Mouse (Mus musculus): ENCODE data around the gene Accsl.

Accsl gene

GRCm38 (mm10) chr2:93869107-93869600 lies at the start of gene Accsl:
Gene Accsl (minus strand): TSS chr2:93869157.
- DNase-seq, result no peak

DNA sequence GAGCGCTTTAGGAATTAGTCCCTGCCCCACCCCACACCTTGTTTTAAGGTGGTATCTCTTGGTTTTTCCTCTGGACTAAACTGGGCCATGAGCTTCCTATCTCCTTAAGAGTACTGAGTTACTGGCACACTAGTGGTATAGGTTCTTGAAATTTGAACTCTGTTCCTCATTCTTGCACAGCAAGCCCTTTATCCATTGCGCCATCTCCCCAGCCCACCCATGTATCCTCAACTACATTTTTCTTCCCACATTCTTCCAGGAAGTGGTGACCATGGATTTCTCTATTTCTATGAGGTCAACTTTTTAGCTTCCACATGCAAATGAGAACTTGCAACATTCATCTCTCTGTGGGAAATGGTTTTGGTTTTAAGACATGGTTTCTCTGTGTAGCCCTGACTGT lies 44.6 kb upstream of the Accsl start:
- DNase-seq, result no peak

GRCm38 (mm10) chr2:93911942-93912341 lies 43.0 kb upstream of the Accsl start:
- DNase-seq, result peak; percentile 88 to 91

DNA sequence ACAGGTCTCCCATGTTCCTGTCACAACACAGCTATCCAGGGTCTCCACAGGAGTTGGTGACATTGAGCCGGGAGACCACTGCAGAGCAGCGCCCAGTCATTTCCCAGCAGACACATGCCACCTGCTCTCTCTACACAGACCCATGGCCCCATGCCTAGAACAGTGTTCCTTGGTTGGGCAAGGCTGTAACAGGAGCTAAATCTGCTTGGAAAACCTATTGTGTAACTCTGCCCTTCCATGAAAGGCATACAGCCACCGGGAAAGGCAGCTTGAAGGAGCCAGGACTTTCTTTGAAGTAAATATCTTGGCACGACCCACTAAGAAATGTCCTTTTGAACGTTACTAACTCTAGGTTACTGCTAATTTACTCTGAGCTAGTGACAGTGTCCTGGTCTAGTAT lies 40.8 kb upstream of the Accsl start:
- DNase-seq, result peak; percentile 29 to 60

DNA sequence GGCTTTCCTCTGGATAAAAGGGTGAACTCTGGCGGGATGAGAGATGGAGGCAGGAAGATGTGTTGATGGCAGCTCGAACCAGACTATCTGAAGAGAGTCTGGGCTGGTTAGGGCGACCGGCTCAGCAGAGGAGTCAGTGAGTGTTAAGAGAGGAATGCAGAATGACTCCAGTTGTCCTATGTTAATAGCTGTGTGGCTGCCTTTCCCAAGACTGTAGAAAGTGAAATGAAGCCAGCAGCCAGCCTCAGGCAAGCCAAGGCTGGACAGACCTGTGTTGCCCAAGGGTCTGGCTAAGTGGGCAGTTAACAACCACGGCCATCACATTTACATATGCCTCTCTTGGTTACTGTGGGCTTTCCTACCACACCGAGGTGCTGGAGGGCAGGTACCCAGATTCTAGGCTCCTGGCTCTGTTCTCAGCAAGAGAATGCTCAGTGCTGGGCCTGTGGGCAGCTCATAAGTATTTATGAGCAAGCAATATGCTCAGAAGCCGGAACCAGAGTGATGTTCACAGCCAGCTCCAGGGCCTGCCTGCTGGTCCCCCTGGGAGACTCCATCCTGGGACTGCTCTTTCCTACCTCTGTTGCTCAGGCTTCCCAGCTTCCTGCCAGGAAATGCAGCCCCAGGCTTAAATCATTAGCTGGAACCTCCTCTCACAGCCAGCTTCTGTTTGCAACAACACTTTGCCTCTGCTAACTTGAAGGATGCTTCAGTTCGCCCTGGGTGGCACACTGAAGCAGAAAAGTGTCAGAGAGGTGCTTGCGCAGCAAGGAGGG lies 38.8 kb upstream of the Accsl start:
- peak in 1 of 2 experiments; percentile 32 for DNase-seq

GRCm38 (mm10) chr2:93906316-93906715 lies 37.4 kb upstream of the Accsl start:
- no peak for DNase-seq

DNA sequence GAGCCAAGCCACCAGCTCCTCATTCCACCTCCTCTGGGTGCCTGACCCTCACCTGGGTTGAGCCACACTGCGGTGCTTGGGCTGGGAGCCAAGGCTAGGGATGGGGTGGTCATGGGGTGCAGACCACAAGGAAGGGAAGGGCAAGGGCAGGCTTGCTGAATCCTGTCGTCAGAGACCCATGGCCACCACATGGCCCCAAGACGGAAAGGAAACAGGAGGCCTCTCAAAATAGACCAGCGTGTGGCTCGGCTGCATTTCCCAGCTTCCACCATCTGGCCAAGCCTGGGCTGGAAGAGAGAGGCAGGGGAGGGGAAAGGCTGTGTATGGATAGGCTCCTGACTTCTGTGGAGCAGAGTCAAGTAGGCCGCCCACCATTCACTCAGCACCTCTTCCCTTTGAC lies 34.5 kb upstream of the Accsl start:
- DNase-seq, result peak; percentile 36 to 47

DNA sequence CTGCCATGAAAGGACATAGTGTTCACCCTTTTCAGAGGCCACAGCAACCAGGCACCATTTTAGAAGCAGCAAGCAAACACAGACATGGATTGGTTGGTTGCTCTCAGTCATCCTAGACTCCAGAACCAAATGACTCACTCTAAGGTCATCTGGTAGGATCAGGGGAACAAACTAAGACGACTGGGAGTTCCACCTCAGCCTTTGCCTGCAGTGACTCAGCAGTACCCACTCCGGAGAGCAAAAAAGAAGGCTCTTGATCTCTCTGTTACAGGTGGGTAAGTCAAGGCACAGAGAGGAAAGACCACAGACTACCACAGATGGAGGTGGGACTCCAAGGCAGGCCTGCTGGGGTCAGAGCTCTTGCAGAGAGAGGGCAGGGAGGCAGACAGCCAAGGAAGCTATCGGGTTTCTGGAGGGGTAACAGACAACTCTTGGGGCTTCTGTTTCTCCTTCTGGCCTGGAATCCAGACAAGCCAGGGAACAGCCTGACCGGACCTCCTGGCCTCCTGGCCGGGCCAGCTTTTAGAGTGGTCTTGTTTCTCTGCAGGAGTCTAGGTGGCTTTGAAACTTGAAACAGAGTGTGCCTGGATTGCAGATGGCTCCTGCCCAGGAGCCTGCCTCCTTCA lies 33.8 kb upstream of the Accsl start:
- no peak for DNase-seq

GRCm38 (mm10) chr2:93899397-93900380 lies 30.7 kb upstream of the Accsl start:
- DNase-seq, result peak; percentile 33 to 34

GRCm38 (mm10) chr2:93891611-93892280 lies 22.8 kb upstream of the Accsl start:
- peak; percentile 68 to 82 for DNase-seq

- peak in 1 of 2 experiments; percentile 29 for DNase-seq
These were observed 21.2 kb upstream of the Accsl start for GRCm38 (mm10) chr2:93890143-93890542.

DNA sequence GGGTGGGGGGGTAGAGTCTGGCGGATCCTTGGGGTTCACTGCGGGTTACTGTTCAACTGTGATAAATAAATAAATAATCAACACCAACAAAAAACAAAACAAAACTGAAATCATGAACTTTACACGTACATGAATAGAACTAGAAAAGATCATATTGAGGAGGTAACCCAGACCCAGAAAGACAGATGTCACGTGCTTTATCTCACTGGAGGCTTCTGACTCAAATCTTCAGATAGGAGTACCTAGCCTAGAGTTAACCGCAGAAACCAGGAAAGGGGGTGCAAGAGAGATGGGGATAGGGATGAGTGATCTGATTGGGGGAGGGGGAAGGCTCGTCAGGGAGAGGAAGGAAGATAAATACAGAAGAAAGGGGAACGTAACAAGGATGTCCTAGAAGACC lies 20.1 kb upstream of the Accsl start:
- DNase-seq, result no peak

GRCm38 (mm10) chr2:93888366-93888765 lies 19.4 kb upstream of the Accsl start:
- no peak for DNase-seq

DNA sequence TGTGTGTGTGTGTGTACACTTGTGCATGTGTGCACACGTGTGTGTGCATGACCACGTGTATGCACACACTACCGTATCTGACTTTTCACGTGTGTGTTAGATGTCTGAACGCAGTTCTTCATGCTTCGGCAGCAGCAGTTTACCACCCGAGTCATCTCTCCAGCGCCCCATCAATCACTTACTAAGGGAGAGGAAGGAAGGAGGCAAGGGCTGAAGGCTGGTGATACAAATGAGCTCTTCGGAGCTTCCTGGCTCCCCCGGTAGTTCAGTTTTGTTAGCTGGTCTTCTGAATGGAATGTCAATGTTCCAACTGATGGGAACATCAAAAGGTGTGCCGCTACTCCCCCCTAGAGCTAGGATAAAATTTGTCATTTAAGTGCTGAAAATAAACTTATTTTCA lies 18.3 kb upstream of the Accsl start:
- DNase-seq, result no peak

DNA sequence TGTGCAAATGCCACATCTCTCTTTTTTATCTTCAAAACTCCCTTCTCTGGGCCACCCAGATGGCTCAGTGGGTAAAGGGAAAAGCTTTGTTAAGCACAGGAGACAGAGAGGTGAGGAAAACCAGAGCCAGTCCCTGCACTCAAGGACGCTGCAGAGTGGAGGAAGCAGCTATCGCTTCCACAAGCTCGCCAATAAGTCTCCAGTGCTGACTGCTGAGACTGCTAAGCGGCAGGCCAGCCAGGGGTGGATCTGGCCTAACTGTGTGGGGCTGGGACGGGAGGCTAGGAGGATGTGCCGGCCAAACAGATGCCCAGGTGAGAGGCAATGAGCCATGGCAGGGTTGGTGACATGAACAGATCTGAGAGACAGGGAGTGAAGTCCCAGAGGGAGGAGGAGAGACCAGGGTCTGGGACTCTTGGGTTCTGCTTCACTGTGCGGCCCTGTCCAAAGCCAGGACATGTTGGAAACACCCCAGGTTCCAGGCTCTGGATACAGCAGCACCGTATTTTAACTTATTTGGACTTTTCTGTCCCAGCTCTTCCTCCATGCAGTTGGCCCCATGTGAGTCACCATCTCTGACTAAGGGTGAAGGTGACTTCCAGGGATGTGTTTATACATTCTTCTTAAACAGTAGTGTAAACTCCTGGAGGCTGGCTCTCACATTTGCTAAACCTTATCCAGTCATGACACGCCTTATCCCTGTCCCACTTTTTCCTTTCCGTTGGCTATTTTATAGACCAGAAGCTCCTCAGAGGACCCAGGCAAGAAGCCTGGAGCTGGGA lies 17.2 kb upstream of the Accsl start:
- no peak for DNase-seq

GRCm38 (mm10) chr2:93883066-93883465 lies 14.1 kb upstream of the Accsl start:
- DNase-seq, result no peak

GRCm38 (mm10) chr2:93881640-93882367 lies 12.8 kb upstream of the Accsl start:
- no peak for DNase-seq

GRCm38 (mm10) chr2:93880981-93881380 lies 12.0 kb upstream of the Accsl start:
- DNase-seq, result no peak

- no peak for DNase-seq
These were observed 11.5 kb upstream of the Accsl start for GRCm38 (mm10) chr2:93880450-93880849.

DNA sequence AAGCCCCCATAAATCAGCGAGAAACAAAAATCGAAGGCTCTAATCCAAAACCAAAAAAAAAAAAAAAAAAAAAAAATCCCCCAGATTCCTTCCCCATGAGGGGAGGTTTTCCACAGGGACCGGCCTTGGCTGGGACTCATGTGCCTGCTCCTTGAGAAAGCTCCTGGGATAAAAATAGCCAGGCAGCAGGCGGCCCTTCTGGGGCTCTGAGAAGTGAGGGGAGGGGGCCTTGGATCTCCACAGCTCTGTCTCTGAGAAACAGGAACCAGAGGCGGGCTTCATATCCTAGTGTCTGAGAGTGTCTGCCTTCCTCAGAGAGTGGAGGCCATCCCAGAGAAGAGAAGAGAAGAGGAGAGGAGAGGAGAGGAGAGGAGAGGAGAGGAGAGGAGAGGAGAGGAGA lies 8.0 kb upstream of the Accsl start:
- DNase-seq, result no peak

DNA sequence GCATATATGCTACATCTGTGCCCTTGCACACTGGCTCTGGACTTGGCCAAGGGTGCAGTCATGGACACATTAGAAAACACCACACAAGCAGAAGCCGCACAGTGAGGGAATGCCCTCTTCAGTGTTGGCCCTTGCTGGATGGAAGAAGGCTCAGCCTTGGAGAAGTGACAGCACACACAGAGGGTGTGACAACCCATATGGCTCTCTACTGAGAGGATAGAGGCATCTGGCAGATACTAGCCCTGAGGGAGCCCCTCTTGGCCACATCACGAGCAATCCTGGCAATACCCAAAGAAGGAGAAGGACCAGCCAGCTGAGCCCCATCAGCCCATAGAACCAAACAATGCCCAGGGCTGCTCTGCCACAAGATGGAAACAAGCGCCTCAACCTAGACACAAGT lies 5.6 kb upstream of the Accsl start:
- DNase-seq, result peak; percentile 75 to 86

All from cerebellum, postnatal 10 days (tissue).